Mouse (Mus musculus) testis, adult 2 months (tissue): Measurements from ENCODE around the gene Fignl1.

Experiments
- CTCF ChIP-seq: fragments of 200-500 bp; IDR thresholded peaks from 2 replicates; pipeline ENCODE4 v1.5.1; 2012; ENCODE audit warnings: low read depth, mild to moderate bottlenecking, inconsistent platforms, low read length, moderate library complexity; ENCODE audit not compliant: control insufficient read depth, insufficient read depth, insufficient replicate concordance
- POLR2A ChIP-seq: fragments of 200-500 bp; IDR thresholded peaks from 2 replicates; pipeline ENCODE4 v1.6.1; 2012; ENCODE audit warnings: low read depth, mild to moderate bottlenecking, inconsistent platforms, low read length, moderate library complexity; ENCODE audit not compliant: control insufficient read depth

GRCm38 (mm10) chr11:11777246-11777645 lies 31.5 kb downstream of the Fignl1 start:
- TF ChIP-seq CTCF, result no peak
- no peak for TF ChIP-seq POLR2A
